Mouse (Mus musculus) stomach, postnatal 0 days (tissue): ENCODE measurements around the gene Bicral.

Source experiments
- CTCF ChIP-seq: IDR thresholded peaks from 2 replicates; pipeline ENCODE4 v1.5.1; 2016; ENCODE audit warnings: antibody characterized with exemption, low read depth, mild to moderate bottlenecking, moderate library complexity
- EP300 ChIP-seq: optimal IDR thresholded peaks from 2 replicates; pipeline ENCODE3; 2016; ENCODE audit warnings: antibody characterized with exemption

GRCm38 (mm10) chr17:46751056-46751793 is 107.1 kb downstream of the Bicral start:
- TF ChIP-seq CTCF (no peak), EP300 (no peak)
